Mouse (Mus musculus): ENCODE data around the gene Hpse.
A peak's percentile ranks its signal among the peaks of the same experiment; 100 is the strongest.

Gene Hpse

GRCm38 (mm10) chr5:100685631-100686030, 33.9 kb downstream of the Hpse start:
- no peak for DNase-seq

GRCm38 (mm10) chr5:100680542-100680933, 39.0 kb downstream of the Hpse start:
- no peak for DNase-seq

GRCm38 (mm10) chr5:100679911-100680541, 39.5 kb downstream of the Hpse start:
- no peak for DNase-seq

GRCm38 (mm10) chr5:100674711-100675376, 44.7 kb downstream of the Hpse start, which contains the start of gene Coq2:
TSS of gene Coq2 (minus strand) at chr5:100675140.
- DNase-seq: peak; percentile 82 to 89

GRCm38 (mm10) chr5:100673745-100674486, 45.6 kb downstream of the Hpse start:
- peak; percentile 95 to 96 for DNase-seq

GRCm38 (mm10) chr5:100672403-100672802, 47.1 kb downstream of the Hpse start:
- no peak for DNase-seq

GRCm38 (mm10) chr5:100671897-100672296, 47.6 kb downstream of the Hpse start:
- no peak for DNase-seq

GRCm38 (mm10) chr5:100671398-100671797, 48.1 kb downstream of the Hpse start:
- peak; percentile 56 to 76 for DNase-seq

GRCm38 (mm10) chr5:100666965-100667364, 52.6 kb downstream of the Hpse start:
- DNase-seq: no peak

- DNase-seq: peak in 1 of 2 experiments; percentile 36
Measured at GRCm38 (mm10) chr5:100663854-100664253, 55.7 kb downstream of the Hpse start.

GRCm38 (mm10) chr5:100663011-100663410, 56.5 kb downstream of the Hpse start:
- no peak for DNase-seq

- no peak for DNase-seq
Measured at GRCm38 (mm10) chr5:100658460-100658859, 61.1 kb downstream of the Hpse start.

GRCm38 (mm10) chr5:100656352-100656751, 63.2 kb downstream of the Hpse start:
- DNase-seq: no peak

- no peak for DNase-seq
Measured at GRCm38 (mm10) chr5:100652327-100652726, 67.2 kb downstream of the Hpse start.

- no peak for DNase-seq
Measured at GRCm38 (mm10) chr5:100651486-100651885, 68.0 kb downstream of the Hpse start.

- DNase-seq: no peak
Measured at GRCm38 (mm10) chr5:100650969-100651368, 68.5 kb downstream of the Hpse start.

- no peak for DNase-seq
Measured at GRCm38 (mm10) chr5:100648546-100648945, 71.0 kb downstream of the Hpse start.

GRCm38 (mm10) chr5:100648046-100648445, 71.5 kb downstream of the Hpse start:
- DNase-seq: no peak

- no peak for DNase-seq
Measured at GRCm38 (mm10) chr5:100646558-100646957, 73.0 kb downstream of the Hpse start.

GRCm38 (mm10) chr5:100643991-100644535, 75.5 kb downstream of the Hpse start:
- DNase-seq: no peak

- DNase-seq: peak; percentile 52 to 74
Measured at GRCm38 (mm10) chr5:100643253-100643990, 76.1 kb downstream of the Hpse start.

GRCm38 (mm10) chr5:100642316-100642715, 77.2 kb downstream of the Hpse start:
- DNase-seq: no peak

- no peak for DNase-seq
Measured at GRCm38 (mm10) chr5:100638483-100638882, 81.0 kb downstream of the Hpse start.
